Mouse (Mus musculus): ENCODE results near the gene Ncaph2.

GRCm38 (mm10) chr15:89350447-89350846 lies 5.1 kb upstream of the Ncaph2 start:
- no peak for TF ChIP-seq POLR2A (IDR thresholded peaks at IDR 0.05; ENCODE audit: insufficient read depth, low read depth, low read length)
- no peak for TF ChIP-seq CTCF (IDR thresholded peaks at IDR 0.05; ENCODE audit: insufficient read depth, low read depth, low read length)

Measured in olfactory bulb, adult 2 months (tissue).